Mouse (Mus musculus) kidney, postnatal 4 days (tissue): ENCODE measurements around the gene March10.

Experiments
- DNase-seq, 2 experiments: peaks; one replicate each; pipeline ENCODE4 v3.0.0; 2021; ENCODE audit warnings: mixed read lengths in 2 of 2

Gene March10

GRCm38 (mm10) chr11:105402355-105402754 lies 54.2 kb downstream of the March10 start:
- DNase-seq: peak in 1 of 2 experiments; percentile 14

DNA sequence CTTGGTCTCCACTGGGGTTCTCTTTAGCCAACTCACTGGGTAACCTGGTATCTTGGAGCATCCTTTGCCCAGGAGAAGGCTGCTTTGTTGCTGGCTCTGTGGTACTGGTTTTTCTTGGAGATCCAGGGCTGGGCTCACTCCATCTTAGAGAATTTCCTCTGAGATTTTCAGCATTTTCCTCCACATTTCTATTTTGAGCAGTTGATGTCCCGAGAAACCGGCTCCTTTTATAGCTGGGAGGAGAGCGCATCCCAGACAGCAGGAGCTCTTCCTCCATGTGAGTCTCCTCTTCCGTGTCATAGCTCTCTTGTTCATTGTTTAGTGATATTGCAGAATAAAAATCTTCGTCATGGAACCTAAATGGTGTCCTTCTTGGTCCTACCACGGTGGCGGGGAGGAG lies 66.2 kb downstream of the March10 start:
- no peak for DNase-seq

DNA sequence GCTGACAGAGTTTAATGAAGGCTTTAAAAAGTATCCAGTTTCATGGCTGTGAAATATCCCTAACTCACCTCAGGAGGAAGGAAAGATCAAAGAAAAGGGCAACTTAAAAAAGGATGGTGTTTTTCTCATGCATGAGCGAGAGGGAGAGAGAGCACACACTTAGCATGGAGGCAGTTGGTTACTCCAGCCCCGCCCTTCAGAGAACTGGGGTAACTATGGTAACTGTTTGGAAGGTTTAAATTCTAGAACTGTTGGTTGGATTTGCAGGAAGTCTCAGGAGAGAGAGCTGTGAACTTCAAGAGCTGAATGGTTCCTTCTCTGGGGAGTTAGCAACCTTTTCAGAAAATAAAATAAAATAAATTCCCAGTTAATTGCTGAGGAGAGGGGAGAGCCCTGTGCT lies 67.9 kb downstream of the March10 start:
- no peak for DNase-seq

GRCm38 (mm10) chr11:105385266-105385665 lies 71.3 kb downstream of the March10 start:
- no peak for DNase-seq

- no peak for DNase-seq
Measured at GRCm38 (mm10) chr11:105375821-105376235, 80.7 kb downstream of the March10 start.

- no peak for DNase-seq
Measured at GRCm38 (mm10) chr11:105374526-105375175, 81.9 kb downstream of the March10 start.

- peak in 1 of 2 experiments; percentile 27 for DNase-seq
Measured at GRCm38 (mm10) chr11:105373881-105374280, 82.7 kb downstream of the March10 start.

DNA sequence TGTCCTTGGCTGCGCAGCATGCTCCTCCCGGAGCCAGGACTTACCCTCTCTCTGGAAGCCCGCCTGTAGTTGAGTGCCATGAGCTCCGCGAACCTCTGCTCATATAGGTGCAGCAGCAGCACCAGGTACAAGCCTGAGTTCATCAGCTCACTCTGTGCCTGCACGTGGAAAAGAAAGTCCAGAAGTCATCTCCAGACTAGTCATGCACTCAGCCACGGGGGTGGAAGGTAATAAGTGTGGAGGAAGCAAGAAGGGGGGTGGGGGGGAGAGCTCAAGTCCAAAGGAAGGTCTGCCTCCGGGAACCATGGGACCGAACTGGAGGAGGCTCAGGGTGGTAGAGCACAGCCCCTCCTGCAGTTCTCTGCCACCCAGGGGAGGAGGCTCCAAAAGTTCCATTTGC lies 84.7 kb downstream of the March10 start:
- peak in 1 of 2 experiments; percentile 39 for DNase-seq

GRCm38 (mm10) chr11:105369526-105370386 lies 86.8 kb downstream of the March10 start:
- peak in 1 of 2 experiments; percentile 26 for DNase-seq

- no peak for DNase-seq
Measured at GRCm38 (mm10) chr11:105368833-105369232, 87.7 kb downstream of the March10 start.

DNA sequence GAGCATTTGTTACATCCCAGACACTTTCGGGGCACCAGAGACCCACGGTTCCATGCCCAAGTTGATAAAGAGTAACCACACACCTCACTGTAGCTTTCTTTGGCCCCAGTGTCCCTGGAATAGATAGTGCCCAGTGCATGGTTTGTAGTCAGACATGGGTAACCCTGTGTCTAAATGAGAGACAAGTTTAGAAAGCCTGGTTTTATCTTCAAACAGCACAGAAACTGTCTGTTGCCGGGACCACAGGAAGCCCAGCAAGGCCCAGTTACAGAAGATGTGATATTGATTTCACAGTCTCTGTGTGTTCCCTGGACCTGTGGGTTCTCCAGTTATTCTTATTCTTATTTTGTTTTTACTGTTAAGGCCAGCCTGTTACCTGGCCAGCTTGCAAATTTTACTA lies 89.4 kb downstream of the March10 start:
- no peak for DNase-seq

DNA sequence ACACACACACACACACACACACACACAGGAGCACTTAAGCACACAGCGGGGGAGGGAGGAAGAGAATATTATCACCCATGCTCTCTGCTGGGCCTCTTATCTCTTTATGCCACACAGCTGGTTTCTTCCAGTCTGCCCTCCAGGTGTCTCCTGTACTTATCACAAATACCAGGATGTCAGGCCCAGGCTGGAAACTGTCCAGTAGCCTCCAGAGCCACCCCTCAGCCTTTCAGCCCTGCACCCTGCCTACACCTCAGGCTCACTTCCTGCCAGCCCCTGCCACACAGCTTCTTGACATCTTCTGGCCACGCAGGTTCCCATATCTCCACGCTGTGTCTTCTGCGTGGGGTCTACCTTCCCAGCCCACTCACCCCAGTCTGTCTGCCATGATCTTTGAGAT lies 90.5 kb downstream of the March10 start:
- peak in 1 of 2 experiments; percentile 24 for DNase-seq

GRCm38 (mm10) chr11:105365611-105366010 lies 90.9 kb downstream of the March10 start:
- DNase-seq: no peak

DNA sequence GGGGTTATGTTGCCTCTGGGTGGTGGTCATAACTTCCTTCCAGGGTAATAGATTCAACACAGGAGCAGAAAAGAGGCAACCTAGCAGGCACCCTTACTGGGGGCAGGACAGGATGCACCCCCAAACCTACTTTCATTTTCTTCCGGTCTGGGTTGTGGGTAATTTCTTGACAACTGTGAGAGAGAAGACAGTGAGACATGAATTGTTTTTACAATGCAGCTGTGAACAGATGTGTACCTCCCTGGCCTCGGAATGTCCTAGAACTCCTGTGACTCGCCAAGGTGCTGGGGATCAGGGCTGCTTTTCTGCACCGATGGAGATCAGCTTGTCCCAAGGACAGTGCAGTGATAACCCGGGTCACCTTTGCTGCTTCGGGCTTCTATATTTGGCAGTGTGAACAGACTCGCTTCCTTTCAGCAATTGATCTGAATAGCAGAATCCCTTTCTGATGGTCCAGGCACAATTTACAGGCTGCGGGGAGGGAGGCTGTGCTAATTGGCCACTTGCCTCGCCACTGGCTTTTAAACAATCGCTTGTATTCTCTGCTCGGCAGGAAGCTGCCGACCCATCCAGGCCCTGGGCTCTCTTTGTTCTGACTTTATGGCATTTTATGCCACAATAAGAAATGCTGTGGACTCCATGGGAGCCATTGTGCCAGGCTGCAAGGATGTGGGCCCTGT lies 92.0 kb downstream of the March10 start:
- peak; percentile 34 to 54 for DNase-seq

GRCm38 (mm10) chr11:105363598-105364385 lies 92.7 kb downstream of the March10 start:
- peak; percentile 56 to 69 for DNase-seq

- DNase-seq: peak; percentile 91 to 92
Measured at GRCm38 (mm10) chr11:105362946-105363597, 93.5 kb downstream of the March10 start.

DNA sequence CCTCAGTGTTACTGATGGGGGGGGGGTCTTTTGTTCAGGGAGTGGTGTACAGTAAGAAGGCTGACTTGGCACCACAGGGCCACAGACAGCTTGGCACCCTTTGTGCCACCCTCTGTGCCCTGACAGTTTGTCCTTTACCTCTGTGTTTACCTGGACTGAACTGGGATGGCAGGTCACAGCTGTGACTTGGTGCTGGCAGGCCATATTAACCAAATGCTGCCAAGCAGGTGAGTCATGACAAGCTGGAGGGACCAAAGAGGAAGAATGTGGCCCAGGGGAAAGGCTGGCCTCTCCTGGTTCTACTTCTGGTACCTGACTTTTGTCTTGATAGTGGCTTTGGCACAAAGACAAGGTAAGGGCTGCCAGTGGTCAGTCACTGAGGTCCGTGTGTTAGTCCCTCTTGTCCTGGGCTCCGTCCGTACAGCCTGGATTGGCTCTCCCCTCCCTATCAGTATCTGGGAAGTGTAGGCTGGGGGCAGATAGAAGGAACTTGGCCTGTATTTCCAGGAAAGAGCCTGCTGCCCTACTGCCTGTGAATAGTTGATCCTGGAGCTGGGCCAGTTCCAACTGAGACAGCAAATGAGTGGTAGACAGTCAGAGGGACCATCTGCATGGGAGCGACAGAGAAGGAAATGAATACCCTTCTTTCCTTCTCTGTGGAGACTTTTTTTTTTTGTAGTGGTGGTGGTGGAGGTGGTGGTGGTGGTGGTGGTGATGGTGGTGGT lies 94.3 kb downstream of the March10 start:
- DNase-seq: no peak

- no peak for DNase-seq
Measured at GRCm38 (mm10) chr11:105356301-105356700, 100.2 kb downstream of the March10 start.

DNA sequence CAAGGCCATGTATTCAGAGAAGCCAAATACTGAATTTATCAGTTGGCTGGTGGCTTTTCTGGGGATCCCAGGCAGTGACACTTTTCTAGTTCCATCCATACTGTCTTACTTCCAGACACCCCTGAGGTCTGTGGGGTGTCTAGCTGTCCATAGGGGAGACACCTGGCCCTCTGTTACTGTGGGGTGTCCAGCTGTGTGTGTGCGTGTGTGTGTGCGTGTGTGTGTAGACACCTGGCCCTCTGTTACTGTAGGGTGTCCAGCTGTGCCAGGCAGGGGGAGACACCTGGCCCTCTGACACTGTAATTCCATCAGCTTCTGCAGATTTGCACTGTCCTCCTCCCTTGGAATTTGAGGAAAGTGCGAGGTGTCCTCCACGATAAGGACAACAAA lies 102.6 kb downstream of the March10 start:
- DNase-seq: no peak

- DNase-seq: peak; percentile 89 to 93
Measured at GRCm38 (mm10) chr11:105352954-105353890, 103.3 kb downstream of the March10 start.
